Mouse (Mus musculus): ENCODE data around the gene Obsl1. TPM values are rescaled to one million over a fixed set of nuclear protein-coding genes. Genes with fewer than 3 reads are reported as not detected.

The Obsl1 gene
- polyA plus RNA-seq, 1 experiment from 2014 or later = 44.2 TPM

- DNase-seq (ENCODE audit: low spot score) = peak; percentile 30
- no peaks in the 10 kb centered on the region for H3K9me3 ChIP-seq
- no peak overlapping the region for H3K4me3 ChIP-seq
- peaks cover 44% of the 10 kb centered on the region for H3K4me1 ChIP-seq (replicated peaks)
- 50% methylated on average over 4 of the region's 4 CpGs for WGBS
- no peaks in the 10 kb centered on the region for H3K36me3 ChIP-seq
- peak overlapping the region; percentile 19 for H3K27ac ChIP-seq
- H3K27me3 ChIP-seq (ENCODE audit: insufficient read depth, poor library complexity, severe bottlenecking) = peaks cover 43% of the 10 kb centered on the region
These were observed 5.4 kb upstream of the Obsl1 start for GRCm38 (mm10) chr1:75511437-75512210.

- 74% methylated on average over 5 of the region's 5 CpGs for WGBS
- no peak for DNase-seq (ENCODE audit: low spot score)
- Histone ChIP-seq H3K4me1 (replicated peaks) (peaks cover 59% of the 10 kb centered on the region), H3K36me3 (no peaks in the 10 kb centered on the region), H3K27ac (no peak overlapping the region), H3K27me3 (ENCODE audit: insufficient read depth, poor library complexity, severe bottlenecking) (peaks cover 57% of the 10 kb centered on the region), H3K9me3 (no peaks in the 10 kb centered on the region), H3K4me3 (no peak overlapping the region)
These were observed 3.9 kb upstream of the Obsl1 start for GRCm38 (mm10) chr1:75510154-75510553.

GRCm38 (mm10) chr1:75509586-75509985, 3.3 kb upstream of the Obsl1 start:
- Histone ChIP-seq H3K36me3 (no peaks in the 10 kb centered on the region), H3K4me3 (no peak overlapping the region), H3K27me3 (ENCODE audit: insufficient read depth, poor library complexity, severe bottlenecking) (peaks cover 63% of the 10 kb centered on the region), H3K4me1 (replicated peaks) (peaks cover 65% of the 10 kb centered on the region), H3K9me3 (no peaks in the 10 kb centered on the region), H3K27ac (0 out of 2 replicates have a peak overlapping the region, but pooled peaks have one; percentile 40)
- DNase-seq (ENCODE audit: low spot score) = no peak
- 53% methylated on average over 20 of the region's 20 CpGs for WGBS

GRCm38 (mm10) chr1:75507006-75507405, 754 bp upstream of the Obsl1 start, which contains the start of gene Inha:
Inha (plus strand) TSS chr1:75507077.
- Histone ChIP-seq H3K4me1 (replicated peaks) (peaks cover 79% of the 10 kb centered on the region), H3K9me3 (no peaks in the 10 kb centered on the region), H3K27ac (peak within 1 kb of the TSS; percentile 95), H3K27me3 (ENCODE audit: insufficient read depth, poor library complexity, severe bottlenecking) (peaks cover 83% of the 10 kb centered on the region), H3K36me3 (peaks cover 18% of the 10 kb centered on the region), H3K4me3 (peak within 1 kb of the TSS; percentile 90)
- no peak for DNase-seq (ENCODE audit: low spot score)
- 72% methylated on average over 10 of the region's 10 CpGs for WGBS

GRCm38 (mm10) chr1:75505159-75505955, 895 bp downstream of the Obsl1 start:
- H3K27ac ChIP-seq = peak overlapping the region; percentile 95
- peak; percentile 61 for DNase-seq (ENCODE audit: low spot score)
- peak overlapping the region; percentile 90 for H3K4me3 ChIP-seq
- peaks cover 74% of the 10 kb centered on the region for H3K27me3 ChIP-seq (ENCODE audit: insufficient read depth, poor library complexity, severe bottlenecking)
- H3K36me3 ChIP-seq = peaks cover 34% of the 10 kb centered on the region
- H3K4me1 ChIP-seq (replicated peaks) = peaks cover 66% of the 10 kb centered on the region
- H3K9me3 ChIP-seq = no peaks in the 10 kb centered on the region
- WGBS = under 1% methylated on average over 84 of the region's 84 CpGs

GRCm38 (mm10) chr1:75504256-75505045, 1.8 kb downstream of the Obsl1 start:
- peaks cover 67% of the 10 kb centered on the region for H3K27me3 ChIP-seq (ENCODE audit: insufficient read depth, poor library complexity, severe bottlenecking)
- no peaks in the 10 kb centered on the region for H3K9me3 ChIP-seq
- WGBS = 65% methylated on average over 9 of the region's 9 CpGs
- H3K4me3 ChIP-seq = peak overlapping the region; percentile 90
- DNase-seq (ENCODE audit: low spot score) = no peak
- H3K4me1 ChIP-seq (replicated peaks) = peaks cover 59% of the 10 kb centered on the region
- H3K36me3 ChIP-seq = peaks cover 43% of the 10 kb centered on the region
- no peak overlapping the region for H3K27ac ChIP-seq

- no peak for DNase-seq (ENCODE audit: low spot score)
- peaks cover 53% of the 10 kb centered on the region for H3K4me1 ChIP-seq (replicated peaks)
- H3K27ac ChIP-seq = no peak overlapping the region
- peaks cover 58% of the 10 kb centered on the region for H3K27me3 ChIP-seq (ENCODE audit: insufficient read depth, poor library complexity, severe bottlenecking)
- H3K4me3 ChIP-seq = peak overlapping the region; percentile 11; the same call in 1 of the 2 replicates
- H3K9me3 ChIP-seq = no peaks in the 10 kb centered on the region
- 67% methylated on average over 23 of the region's 23 CpGs for WGBS
- H3K36me3 ChIP-seq = peaks cover 52% of the 10 kb centered on the region
These were observed 2.6 kb downstream of the Obsl1 start for GRCm38 (mm10) chr1:75503651-75503980.

- peaks cover 57% of the 10 kb centered on the region for H3K36me3 ChIP-seq
- H3K27ac ChIP-seq = no peak overlapping the region
- 81% methylated on average over 25 of the region's 25 CpGs for WGBS
- peaks cover 55% of the 10 kb centered on the region for H3K27me3 ChIP-seq (ENCODE audit: insufficient read depth, poor library complexity, severe bottlenecking)
- no peaks in the 10 kb centered on the region for H3K9me3 ChIP-seq
- H3K4me3 ChIP-seq = peak overlapping the region; percentile 11; the same call in 1 of the 2 replicates
- no peak for DNase-seq (ENCODE audit: low spot score)
- H3K4me1 ChIP-seq (replicated peaks) = peaks cover 50% of the 10 kb centered on the region
These were observed 3.2 kb downstream of the Obsl1 start for GRCm38 (mm10) chr1:75502945-75503650.

GRCm38 (mm10) chr1:75501905-75502304, 4.3 kb downstream of the Obsl1 start:
- no peak for DNase-seq (ENCODE audit: low spot score)
- Histone ChIP-seq H3K27me3 (ENCODE audit: insufficient read depth, poor library complexity, severe bottlenecking) (peaks cover 43% of the 10 kb centered on the region), H3K36me3 (peaks cover 69% of the 10 kb centered on the region), H3K4me1 (replicated peaks) (peaks cover 38% of the 10 kb centered on the region), H3K9me3 (no peaks in the 10 kb centered on the region), H3K27ac (no peak overlapping the region), H3K4me3 (no peak overlapping the region)
- 94% methylated on average over 9 of the region's 9 CpGs for WGBS

GRCm38 (mm10) chr1:75499441-75499840, 6.8 kb downstream of the Obsl1 start:
- 85% methylated on average over 7 of the region's 7 CpGs for WGBS
- H3K9me3 ChIP-seq = no peaks in the 10 kb centered on the region

GRCm38 (mm10) chr1:75498897-75499296, 7.4 kb downstream of the Obsl1 start:
- WGBS = 90% methylated on average over 4 of the region's 4 CpGs
- Histone ChIP-seq H3K4me1 (replicated peaks) (peaks cover 14% of the 10 kb centered on the region), H3K9me3 (no peaks in the 10 kb centered on the region), H3K4me3 (no peak overlapping the region), H3K27ac (no peak overlapping the region), H3K36me3 (peaks cover 82% of the 10 kb centered on the region), H3K27me3 (ENCODE audit: insufficient read depth, poor library complexity, severe bottlenecking) (peaks cover 24% of the 10 kb centered on the region)
- DNase-seq (ENCODE audit: low spot score) = no peak

More at GRCm38 (mm10) chr1:75499441-75499840, 6.8 kb downstream of the Obsl1 start:
- Histone ChIP-seq H3K4me3 (no peak overlapping the region), H3K36me3 (peaks cover 82% of the 10 kb centered on the region), H3K4me1 (replicated peaks) (peaks cover 17% of the 10 kb centered on the region), H3K27ac (no peak overlapping the region), H3K27me3 (ENCODE audit: insufficient read depth, poor library complexity, severe bottlenecking) (peaks cover 29% of the 10 kb centered on the region)
- DNase-seq (ENCODE audit: low spot score) = no peak

Data from hindbrain, embryonic 10.5 days (tissue).